Mouse (Mus musculus): ENCODE data around the gene Lamp2.
"Not testable (repeated sequence)": the region's sequence is repeated elsewhere in the genome, so short reads cannot be mapped to it uniquely, and the experiment has no call there.

The Lamp2 gene

GRCm38 (mm10) chrX:38455890-38456634, at the start of gene Lamp2:
Lamp2 (minus strand) TSS chrX:38456454.
- DNase-seq (ENCODE audit: low spot score): peak; percentile 42

- no peak for DNase-seq (ENCODE audit: low spot score)
These were observed 48.6 kb upstream of the Lamp2 start for GRCm38 (mm10) chrX:38504846-38505245.

- DNase-seq (ENCODE audit: low spot score): not testable (repeated sequence)
These were observed 45.9 kb upstream of the Lamp2 start for GRCm38 (mm10) chrX:38502182-38502581.

- DNase-seq (ENCODE audit: low spot score): not testable (repeated sequence)
These were observed 29.2 kb upstream of the Lamp2 start for GRCm38 (mm10) chrX:38485464-38485863.

- DNase-seq (ENCODE audit: low spot score): no peak
These were observed 22.3 kb upstream of the Lamp2 start for GRCm38 (mm10) chrX:38478583-38478982.

GRCm38 (mm10) chrX:38473537-38474299, 17.5 kb upstream of the Lamp2 start:
- peak; percentile 30 for DNase-seq (ENCODE audit: low spot score)

- DNase-seq (ENCODE audit: low spot score): no peak
These were observed 16.9 kb upstream of the Lamp2 start for GRCm38 (mm10) chrX:38473164-38473536.

GRCm38 (mm10) chrX:38466236-38466635, 10.0 kb upstream of the Lamp2 start:
- DNase-seq (ENCODE audit: low spot score): no peak

- DNase-seq (ENCODE audit: low spot score): no peak
These were observed 6.9 kb upstream of the Lamp2 start for GRCm38 (mm10) chrX:38463160-38463559.

GRCm38 (mm10) chrX:38462101-38462500, 5.8 kb upstream of the Lamp2 start:
- no peak for DNase-seq (ENCODE audit: low spot score)

- DNase-seq (ENCODE audit: low spot score): no peak
These were observed 4.6 kb upstream of the Lamp2 start for GRCm38 (mm10) chrX:38460887-38461286.

GRCm38 (mm10) chrX:38459076-38459475, 2.8 kb upstream of the Lamp2 start:
- no peak for DNase-seq (ENCODE audit: low spot score)

- no peak for DNase-seq (ENCODE audit: low spot score)
These were observed 367 bp upstream of the Lamp2 start for GRCm38 (mm10) chrX:38456635-38457006.

GRCm38 (mm10) chrX:38455474-38455873, 780 bp downstream of the Lamp2 start:
- DNase-seq (ENCODE audit: low spot score): no peak

GRCm38 (mm10) chrX:38454900-38455299, 1.4 kb downstream of the Lamp2 start:
- no peak for DNase-seq (ENCODE audit: low spot score)

- no peak for DNase-seq (ENCODE audit: low spot score)
These were observed 2.3 kb downstream of the Lamp2 start for GRCm38 (mm10) chrX:38453924-38454323.

GRCm38 (mm10) chrX:38450476-38450875, 5.8 kb downstream of the Lamp2 start:
- DNase-seq (ENCODE audit: low spot score): no peak

- no peak for DNase-seq (ENCODE audit: low spot score)
These were observed 10.5 kb downstream of the Lamp2 start for GRCm38 (mm10) chrX:38445705-38446104.

GRCm38 (mm10) chrX:38442425-38442824, 13.8 kb downstream of the Lamp2 start:
- no peak for DNase-seq (ENCODE audit: low spot score)

GRCm38 (mm10) chrX:38439629-38440028, 16.6 kb downstream of the Lamp2 start:
- no peak for DNase-seq (ENCODE audit: low spot score)

- peak; percentile 65 for DNase-seq (ENCODE audit: low spot score)
These were observed 18.0 kb downstream of the Lamp2 start for GRCm38 (mm10) chrX:38438147-38438791.

GRCm38 (mm10) chrX:38429455-38429854, 26.8 kb downstream of the Lamp2 start:
- DNase-seq (ENCODE audit: low spot score): no peak

All from urinary bladder, postnatal 25 days (tissue).